Mouse (Mus musculus) liver, embryonic 14.5 days (tissue): Measurements from ENCODE around the gene Gm10644.

Source experiments
- CTCF ChIP-seq: IDR thresholded peaks from 2 replicates; pipeline ENCODE4 v1.5.1; 2016; ENCODE audit warnings: antibody characterized with exemption, low read depth, control low read depth
- EP300 ChIP-seq: IDR thresholded peaks from 2 replicates; pipeline ENCODE4 v1.6.1; 2016; ENCODE audit warnings: antibody characterized with exemption, low read depth

DNA sequence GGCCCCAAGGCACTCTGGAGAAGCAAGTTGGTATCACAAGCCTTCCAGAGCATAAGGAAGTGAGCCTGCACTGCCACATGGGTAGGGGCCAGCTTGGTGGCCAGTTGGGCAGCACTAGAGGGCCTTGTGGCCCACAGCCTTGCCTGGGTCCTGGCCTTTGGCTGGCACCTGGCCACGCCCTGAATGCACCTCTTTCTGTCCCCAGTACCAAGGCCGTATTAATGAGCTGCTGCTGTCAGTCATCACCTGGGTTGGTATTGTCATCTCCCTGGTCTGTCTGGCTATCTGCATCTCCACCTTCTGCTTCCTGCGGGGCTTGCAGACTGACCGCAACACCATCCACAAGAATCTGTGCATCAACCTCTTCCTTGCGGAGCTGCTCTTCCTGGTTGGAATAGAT lies 20.8 kb downstream of the Gm10644 start:
- TF ChIP-seq CTCF (no peak), EP300 (no peak)
